Mouse (Mus musculus) cerebellum, adult (tissue): ENCODE data around the gene 6430550D23Rik.

Experiments
- ATAC-seq: cut with Nextera tagmentation; 2 replicates; pipeline ENCODE4 v1.9.2; 2017; ENCODE audit warnings: mild to moderate bottlenecking, moderate library complexity, mixed read lengths; ENCODE audit not compliant: insufficient number of reproducible peaks, low FRiP score, low TSS enrichment

Gene 6430550D23Rik

DNA sequence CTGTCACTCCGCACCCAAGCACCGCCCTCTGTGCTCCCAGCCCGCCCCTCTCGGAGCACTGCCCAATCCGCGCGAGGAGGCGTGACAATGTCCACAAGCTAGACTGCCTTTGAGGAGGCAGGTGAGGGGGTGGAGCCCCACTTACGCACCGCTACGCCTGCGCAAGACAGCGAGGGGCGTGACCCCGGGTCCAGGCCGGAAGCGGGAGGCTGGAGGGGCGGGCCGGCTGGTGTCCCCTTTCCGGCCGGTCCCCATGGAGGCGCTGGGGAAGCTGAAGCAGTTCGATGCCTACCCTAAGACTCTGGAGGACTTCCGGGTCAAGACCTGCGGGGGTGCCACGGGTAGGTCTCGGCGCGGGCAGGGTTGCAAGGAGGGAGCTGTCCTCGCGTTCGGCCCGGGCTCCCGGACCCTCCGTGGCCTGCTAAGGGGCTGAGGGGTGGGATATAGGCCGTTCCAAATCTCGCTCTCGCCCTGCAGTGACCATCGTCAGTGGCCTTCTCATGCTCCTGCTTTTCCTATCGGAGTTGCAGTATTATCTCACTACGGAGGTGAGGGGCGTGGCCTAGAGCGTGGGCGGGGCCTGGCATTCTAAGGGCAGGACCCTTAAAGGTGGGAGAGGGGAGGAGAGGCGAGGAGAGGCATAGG, at the start of gene 6430550D23Rik, which contains the start of gene Ergic3:
6430550D23Rik (minus strand) TSS at position 90 of the 645 bp plus-strand sequence.
Ergic3 (plus strand) TSS at position 158 of the 645 bp plus-strand sequence.
- ATAC-seq, result peak; percentile 98

DNA sequence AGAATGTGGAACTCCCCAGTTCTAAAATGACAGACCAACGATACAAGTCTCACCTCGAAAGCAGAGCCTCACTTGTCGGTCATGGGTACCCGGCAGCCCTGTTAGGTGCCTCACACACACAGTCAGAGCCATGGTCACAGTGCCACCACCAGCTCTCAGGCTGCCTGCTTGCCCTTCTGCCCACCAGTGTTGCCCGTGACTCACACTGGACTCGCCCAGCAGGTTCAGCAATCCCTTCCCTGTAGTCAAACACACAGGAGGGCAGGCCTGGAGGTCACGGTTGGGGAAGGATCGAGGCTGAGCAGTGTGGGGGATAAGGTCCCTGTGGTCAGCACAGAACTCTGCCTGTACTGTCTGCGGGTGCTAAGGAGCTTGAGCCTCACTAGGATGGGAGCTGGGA, 45.0 kb upstream of the 6430550D23Rik start, which contains the start of gene Fer1l4:
Fer1l4 (minus strand) TSS at position 132 of the 400 bp plus-strand sequence.
- no peak for ATAC-seq

DNA sequence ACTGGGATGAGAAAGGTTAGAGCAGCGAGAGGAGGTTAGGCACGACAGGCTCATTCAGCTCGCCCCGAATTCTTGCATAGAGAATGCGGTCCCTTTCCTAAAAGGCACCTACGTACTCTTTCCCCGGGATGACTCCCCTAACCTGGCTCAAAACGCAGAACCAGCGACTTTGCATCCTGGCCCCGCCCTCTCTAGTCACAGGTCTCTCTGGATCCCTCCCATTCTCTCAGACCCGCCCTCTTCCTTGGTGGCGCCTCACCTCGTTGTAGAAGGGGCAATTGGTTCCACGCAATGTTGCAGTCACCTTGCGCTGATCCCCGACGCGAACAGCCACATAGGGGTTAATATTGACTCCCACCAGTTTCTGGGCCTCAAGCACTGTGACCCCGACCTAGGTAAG, 40.2 kb upstream of the 6430550D23Rik start:
- ATAC-seq, result no peak

DNA sequence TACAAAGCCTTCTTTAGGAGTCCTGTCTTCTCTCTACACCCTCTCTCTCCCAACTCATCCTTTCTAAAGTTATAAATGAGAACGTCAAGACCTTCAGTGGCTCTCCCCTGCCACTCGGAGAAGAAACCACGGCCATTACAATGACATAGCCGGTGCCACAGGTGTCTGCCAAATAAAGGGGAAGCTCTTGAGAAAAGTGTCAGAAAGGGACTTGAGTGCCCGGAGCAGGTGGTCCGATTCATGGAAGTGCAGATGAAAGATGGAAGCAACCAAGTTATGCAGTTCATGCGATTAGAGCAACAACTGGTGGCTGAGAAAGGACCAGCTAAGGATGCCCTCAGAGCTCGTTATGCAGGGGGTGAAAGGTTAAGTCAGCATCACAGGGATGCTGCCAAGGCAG, 35.1 kb upstream of the 6430550D23Rik start:
- no peak for ATAC-seq

DNA sequence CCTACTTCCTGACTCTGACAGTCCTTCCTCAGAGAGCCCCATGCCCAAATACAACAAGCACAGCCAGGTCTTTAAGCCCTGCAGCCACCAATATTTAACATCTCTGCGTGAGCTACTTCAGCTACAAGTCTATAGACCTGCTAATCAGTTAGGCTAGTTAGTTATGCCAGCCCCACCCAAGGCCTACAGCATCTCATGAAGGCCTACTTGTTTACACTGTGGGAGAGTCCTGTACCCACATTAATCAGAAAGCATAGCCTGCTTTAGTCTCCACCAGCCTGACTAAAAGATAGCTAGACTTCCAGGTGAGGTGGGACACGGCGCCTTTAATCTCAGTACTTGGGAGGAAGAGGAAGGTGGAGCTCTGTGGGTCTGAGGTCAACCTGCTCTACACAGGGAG, 31.6 kb upstream of the 6430550D23Rik start:
- no peak for ATAC-seq

DNA sequence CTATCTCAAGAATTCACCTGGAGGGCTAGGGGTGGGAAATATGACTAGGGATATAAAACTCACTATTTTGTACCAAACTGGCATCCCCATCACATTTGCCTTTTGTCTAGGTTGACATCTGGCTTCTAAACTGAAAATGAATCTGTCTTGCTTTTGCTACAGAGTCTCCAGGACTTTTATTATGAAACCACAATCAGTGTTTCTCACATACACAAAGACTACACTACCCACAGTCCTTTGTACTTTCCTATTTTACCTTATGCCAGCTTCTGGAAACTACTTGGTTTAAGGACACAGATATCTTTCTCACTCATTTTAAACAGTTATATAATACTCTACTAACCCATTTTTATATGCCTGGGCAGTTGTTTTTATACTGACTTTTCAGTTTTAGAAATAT, 17.7 kb upstream of the 6430550D23Rik start:
- ATAC-seq, result no peak

DNA sequence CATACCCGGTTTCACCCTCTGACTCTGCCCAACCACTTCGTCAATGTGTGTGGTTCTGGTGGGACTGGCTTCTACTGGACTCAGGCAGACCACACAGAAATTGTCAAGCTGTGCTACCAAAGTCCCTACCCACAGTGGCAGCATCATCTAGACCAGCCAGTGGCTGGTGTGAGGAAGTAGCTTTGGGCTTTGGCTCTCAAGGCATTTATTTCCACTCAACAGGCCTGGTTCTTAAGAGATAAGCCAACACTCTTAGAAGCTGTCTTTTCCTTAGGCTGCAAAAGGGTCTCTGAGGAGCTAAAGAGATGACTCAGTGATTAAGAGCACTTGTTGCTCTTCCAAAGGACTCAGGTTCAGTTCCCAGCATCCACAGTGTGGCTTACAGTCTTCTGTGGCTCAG, 14.0 kb upstream of the 6430550D23Rik start:
- no peak for ATAC-seq

DNA sequence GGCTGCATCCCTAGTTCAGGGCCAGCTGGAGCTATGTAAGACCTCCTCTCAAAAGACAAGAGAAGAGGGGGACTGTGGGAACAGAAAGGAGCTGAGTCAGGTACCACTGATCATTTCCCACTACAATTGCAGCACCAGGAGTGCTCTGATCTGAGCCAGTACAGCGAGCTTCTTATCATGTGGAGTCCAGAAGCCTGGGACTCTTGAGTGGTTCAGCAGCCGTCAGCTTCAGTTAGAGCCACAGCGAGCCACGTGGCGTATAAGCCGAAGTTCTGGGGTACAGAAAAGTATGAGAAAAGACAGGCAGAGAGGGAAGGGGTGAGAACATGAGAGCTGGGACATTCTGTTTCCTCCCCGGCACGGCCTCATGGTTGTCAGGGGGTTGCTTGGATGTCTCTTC, 13.4 kb upstream of the 6430550D23Rik start:
- no peak for ATAC-seq

DNA sequence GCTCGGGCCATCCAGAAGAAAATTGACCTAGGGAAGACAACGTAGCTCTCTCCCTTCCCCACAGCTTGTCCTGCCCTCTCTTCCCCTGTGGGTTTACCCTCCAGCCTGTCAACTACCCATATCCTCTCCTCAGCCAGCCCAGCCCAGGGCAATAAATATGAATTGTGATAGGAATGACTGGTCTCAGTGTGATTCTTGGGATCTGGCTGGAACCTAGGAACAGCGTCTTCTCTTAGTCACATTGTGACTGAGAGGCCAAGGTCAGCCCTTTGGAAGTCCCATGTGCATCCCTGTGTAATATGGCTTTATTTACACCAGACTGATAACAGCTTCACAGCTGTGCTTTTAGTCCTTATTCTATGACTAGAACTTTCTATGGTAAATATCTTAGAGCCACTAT, 10.3 kb upstream of the 6430550D23Rik start:
- ATAC-seq, result no peak

DNA sequence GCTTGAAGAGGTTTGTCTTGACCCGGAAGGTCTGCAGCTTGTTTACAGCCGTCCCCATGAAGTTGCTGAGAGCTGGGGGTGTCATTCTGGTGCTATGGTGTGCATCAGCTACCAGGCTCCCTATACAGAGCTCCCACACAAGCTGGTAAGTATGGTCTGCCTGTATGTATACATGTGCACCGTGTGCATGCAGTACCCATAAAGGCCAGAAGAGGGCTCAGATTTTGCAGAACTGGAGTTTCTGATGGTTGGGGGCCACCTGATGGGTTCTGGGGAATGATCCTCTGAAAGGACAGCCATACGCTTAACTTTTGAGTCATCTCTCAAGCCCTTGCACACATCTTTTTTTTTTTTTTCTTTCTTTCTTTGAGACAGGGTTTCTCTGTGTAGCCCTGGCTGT, 2.4 kb downstream of the 6430550D23Rik start:
- no peak for ATAC-seq

DNA sequence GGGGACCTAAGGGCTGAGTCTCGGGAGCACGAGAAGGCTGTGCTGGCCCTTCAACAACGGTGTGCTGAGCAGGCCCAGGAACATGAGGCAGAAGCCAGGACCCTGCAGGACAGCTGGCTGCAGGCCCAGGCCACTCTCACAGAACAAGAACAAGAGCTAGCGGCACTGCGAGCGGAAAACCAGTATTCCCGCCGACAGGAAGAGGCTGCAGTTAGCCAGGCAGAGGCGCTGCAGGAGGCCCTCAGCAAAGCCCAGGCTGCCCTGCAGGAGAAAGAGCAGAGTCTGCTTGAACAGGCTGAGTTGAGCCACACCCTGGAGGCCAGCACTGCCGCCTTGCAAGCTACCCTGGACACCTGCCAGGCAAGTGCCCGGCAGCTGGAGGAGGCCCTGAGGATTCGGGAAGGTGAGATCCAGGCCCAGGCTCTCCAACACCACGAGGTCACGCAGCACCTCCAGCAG, 15.9 kb downstream of the 6430550D23Rik start:
- peak; percentile 86 for ATAC-seq

DNA sequence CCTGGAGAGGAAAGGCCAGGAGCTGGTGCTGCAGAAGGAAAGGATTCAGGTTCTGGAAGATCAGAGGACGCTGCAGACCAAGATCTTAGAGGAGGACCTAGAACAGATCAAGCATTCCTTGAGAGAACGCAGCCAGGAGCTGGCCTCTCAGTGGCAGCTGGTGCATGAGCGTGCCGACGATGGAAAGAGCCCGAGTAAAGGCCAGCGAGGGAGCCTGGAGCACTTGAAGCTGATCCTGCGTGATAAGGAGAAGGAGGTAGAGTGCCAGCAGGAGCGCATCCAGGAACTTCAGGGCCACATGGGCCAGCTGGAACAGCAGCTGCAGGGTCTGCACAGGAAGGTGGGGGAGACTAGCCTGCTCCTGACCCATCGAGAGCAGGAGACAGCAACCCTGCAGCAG, 16.6 kb downstream of the 6430550D23Rik start:
- no peak for ATAC-seq

DNA sequence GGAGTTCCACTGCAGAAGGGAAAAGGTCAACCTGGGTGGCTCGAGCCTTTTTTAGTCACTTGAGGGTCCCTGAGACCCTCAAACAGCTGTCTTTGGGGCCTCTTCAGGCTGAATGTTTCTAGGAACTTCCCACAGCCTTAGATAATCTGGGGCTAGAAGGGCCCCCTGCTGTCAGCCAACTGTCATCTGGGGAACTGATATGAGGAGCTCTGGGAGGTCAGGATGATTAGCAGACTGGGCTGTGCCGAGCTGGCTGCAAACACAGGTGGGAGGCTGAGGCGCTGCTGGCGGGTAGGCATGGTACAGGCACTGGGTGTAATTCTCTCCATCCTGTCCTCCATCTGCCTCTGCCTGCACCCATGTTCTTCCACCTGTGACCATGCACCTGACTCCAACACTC, 18.7 kb downstream of the 6430550D23Rik start:
- no peak for ATAC-seq

DNA sequence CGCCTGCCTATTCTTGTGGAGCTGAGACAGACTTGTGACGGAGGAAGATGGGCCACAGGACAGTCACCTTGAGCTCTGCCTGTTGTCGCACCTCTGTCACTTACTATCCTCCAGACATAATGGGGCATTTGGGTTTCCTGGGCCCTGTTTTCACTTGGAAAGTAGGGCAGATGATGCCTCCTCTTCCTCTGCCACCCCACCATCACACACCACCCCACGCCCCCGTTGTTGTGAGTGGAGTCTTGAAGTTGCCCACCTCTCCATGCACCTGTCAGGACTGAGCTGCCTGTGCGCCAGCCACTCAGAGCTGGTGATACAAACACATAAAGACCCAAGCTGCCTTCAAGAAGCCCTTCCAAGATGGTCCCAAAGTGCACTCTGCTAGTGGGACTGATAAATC, 20.6 kb downstream of the 6430550D23Rik start:
- no peak for ATAC-seq

DNA sequence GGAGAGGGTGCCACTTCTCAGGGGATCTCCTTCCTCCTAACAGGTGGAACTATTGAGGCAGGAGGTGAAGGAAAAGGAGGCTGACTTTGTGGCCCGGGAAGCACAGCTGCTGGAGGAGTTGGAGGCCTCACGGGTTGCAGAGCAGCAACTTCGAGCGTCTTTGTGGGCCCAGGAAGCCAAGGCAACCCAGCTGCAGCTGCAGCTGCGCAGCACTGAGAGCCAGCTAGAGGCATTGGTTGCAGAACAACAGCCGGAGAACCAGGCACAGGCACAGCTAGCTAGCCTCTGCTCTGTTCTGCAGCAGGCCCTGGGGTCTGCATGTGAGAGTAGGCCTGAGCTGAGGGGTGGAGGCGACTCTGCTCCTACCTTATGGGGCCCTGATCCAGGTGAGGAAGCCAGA, 22.0 kb downstream of the 6430550D23Rik start:
- ATAC-seq, result no peak

DNA sequence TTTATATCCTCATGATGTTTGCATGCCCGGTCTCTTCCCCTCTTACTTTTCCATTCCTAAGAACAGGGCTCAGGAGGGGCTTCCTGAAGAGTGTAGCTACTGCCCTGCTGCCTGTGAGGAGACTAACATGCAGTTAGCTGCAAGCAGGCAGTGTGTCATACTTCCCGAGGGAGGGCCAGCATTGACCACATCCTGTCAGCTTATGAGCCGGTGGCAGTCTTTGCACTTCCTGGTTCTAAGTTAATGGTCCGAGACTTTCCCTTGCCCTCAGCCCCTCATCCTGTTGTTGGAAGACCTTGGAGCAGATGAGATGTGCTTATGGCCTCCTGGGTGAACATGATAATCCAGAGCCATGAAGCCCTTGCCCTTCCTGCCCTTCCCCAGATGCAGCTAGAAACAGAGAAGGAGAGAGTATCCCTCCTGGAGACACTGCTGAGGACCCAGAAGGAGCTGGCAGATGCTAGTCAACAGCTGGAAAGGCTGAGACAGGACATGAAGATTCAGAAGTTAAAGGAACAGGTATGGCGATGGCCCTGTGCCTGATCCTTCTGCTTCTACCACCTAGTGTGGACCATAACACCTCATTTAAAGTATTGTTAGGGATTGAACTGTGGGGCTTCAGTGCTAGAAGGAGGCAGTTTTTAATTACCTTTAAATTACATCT, 28.3 kb downstream of the 6430550D23Rik start:
- ATAC-seq, result no peak

DNA sequence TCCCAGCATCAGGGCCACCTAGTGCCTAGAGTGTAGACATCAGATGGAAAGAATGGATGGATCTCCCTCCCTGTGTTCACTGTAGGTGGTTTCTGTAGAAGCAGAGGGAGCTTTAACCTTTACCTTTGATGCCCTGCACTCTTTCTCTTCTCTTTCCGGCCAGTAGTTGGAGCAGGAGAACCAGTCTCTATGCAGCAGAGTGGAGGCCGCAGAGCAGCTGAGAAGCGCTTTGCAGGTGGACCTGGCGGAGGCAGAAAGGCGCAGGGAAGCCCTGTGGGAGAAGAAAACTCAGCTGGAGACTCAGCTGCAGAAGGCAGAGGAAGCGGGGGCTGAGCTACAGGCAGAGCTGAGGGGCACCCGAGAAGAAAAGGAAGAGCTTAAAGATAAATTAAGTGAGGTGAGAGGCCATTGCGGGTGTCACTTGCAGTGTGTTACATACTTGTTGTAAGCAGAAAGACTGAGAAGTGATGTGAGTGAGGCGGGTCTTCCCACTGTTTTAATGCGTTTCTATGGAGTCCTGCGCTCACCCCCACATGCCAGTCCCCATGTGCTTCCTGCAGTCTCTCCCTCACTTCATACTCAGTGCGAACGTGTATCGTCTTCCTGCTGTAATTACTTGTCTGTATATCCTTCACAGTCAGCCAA, 33.6 kb downstream of the 6430550D23Rik start:
- no peak for ATAC-seq

DNA sequence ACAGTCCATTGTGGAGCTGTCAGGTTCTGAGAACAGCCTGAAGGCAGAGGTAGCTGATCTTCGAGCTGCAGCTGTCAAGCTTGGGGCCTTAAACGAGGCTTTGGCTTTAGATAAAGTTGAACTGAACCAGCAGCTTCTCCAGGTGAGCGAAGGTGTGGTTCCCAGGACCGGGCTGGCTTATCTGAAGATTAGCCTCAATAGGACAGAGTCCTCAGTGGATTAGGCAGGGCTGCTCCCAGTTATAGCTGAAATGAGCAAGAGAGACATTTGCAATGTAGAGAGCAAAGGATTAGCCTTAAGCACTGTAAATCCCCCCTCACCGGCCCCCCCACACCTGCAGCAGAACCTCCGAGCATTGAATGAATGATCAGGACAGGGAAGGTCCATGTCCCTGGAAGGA, 34.4 kb downstream of the 6430550D23Rik start:
- ATAC-seq, result no peak

DNA sequence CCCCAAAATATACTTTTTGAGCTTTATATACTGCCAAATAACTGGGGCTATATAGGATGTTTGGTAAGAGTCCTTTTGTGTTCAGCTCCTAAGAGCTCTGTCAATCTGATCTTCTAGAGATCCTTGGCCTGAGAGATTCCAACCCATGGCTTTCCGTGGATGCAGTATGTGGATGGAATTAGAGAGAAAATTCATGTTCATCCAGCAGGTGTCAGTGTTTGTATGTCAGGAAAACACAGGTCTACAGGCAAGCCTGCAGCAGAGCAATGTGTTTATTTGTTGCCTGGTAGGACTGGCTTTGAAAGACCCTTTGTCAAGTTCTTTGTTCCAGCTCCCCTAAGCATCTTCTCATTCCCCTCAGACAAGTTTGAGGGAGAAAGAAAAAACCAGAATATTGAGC, 44.8 kb downstream of the 6430550D23Rik start:
- no peak for ATAC-seq

DNA sequence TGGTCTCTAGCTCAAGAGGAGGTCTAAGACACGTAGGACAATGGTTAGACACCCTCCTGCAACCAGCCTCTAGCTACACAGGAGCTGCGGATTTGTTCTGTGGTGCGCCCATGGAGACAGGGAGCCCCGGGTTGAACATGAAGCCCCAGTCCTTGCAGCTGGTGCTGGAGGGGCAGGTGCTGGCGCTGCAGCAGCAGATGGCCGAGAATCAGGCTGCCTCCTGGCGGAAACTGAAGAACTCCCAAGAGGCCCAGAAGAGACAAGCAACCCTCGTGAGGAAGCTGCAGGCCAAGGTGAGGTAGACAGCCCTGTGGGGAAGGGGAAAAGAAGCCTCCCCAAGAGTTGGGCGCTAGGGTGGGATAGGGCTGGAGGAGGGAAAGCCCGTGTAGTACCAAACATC, 45.9 kb downstream of the 6430550D23Rik start:
- no peak for ATAC-seq

DNA sequence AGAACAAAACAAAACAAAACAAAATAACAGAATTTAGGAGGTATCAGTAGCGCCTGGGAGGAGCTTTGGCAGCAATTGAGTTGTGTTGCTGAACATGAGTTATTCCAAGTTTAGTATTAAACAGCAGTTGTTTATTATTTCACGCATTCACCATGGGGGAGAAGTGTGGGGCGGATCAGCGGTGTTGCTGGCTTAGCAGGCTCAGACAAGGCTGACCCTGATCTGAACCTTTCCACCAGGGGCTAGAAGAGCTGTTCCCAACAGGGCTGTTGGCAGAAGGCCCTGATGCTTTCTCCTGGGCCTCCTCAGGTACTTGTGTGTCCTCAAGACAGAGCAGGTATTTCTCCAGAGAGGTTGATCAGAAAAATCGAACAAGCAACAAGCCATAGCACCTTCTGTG, 47.8 kb downstream of the 6430550D23Rik start:
- no peak for ATAC-seq
